Mouse (Mus musculus) liver, embryonic 18 days (tissue): Measurements from ENCODE around the gene Crybb2. TPM values are rescaled to one million over a fixed set of nuclear protein-coding genes. Genes with fewer than 3 reads are reported as not detected.

Source experiments
- polyA plus RNA-seq: library from polyadenylated mRNA; depleted of rRNA; stranded (reverse); fragments of >200 nt; gene quantifications from 2 replicates; pipeline ENCODE4 v1.2.3, GENCODE M21; 2012; rRNA removed

Gene Crybb2
- polyA plus RNA-seq: not detected in 2 replicates

DNA sequence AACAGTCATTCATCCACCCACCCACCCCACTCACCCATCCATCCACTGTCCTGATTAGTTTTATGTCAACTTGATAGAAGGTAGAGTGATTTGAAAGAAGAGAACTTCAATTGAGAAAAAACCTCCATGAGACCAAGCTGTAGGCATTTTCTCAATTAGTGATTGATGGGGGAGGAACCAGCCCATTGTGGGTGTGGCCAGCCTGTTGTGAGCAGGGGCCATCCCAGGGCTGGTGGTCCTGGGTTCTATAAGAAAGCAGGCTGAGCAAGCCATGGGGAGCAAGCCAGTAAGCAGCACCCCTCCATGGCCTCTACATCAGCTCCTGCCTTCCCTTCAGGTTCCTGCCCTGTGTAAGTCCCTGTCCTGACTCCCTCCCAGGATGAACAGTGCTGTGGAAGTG lies at the start of gene Crybb2:
Crybb2 (minus strand) TSS at position 101 of the 400 bp plus-strand sequence.

DNA sequence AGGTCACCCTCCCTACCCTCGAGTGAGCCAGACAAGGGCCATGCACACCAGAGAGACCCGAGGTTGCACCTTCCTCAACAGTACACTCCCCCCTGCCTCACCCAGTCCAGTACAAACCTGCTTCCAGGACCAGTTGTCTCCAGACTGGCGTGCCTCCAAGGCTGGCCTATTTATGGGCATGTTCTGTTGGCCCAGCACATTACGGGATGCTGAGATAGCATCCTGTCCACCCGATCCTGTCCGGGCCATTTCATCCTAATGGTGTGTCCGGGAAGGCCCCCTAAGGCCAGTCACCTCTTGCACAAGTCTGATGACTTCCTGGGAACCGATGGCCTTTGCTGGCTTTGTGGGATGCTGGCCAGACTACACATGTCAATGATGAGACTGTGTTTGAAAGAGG lies 11.5 kb upstream of the Crybb2 start, which contains the start of gene Crybb3:
Crybb3 (minus strand) TSS at position 146 of the 400 bp plus-strand sequence.

DNA sequence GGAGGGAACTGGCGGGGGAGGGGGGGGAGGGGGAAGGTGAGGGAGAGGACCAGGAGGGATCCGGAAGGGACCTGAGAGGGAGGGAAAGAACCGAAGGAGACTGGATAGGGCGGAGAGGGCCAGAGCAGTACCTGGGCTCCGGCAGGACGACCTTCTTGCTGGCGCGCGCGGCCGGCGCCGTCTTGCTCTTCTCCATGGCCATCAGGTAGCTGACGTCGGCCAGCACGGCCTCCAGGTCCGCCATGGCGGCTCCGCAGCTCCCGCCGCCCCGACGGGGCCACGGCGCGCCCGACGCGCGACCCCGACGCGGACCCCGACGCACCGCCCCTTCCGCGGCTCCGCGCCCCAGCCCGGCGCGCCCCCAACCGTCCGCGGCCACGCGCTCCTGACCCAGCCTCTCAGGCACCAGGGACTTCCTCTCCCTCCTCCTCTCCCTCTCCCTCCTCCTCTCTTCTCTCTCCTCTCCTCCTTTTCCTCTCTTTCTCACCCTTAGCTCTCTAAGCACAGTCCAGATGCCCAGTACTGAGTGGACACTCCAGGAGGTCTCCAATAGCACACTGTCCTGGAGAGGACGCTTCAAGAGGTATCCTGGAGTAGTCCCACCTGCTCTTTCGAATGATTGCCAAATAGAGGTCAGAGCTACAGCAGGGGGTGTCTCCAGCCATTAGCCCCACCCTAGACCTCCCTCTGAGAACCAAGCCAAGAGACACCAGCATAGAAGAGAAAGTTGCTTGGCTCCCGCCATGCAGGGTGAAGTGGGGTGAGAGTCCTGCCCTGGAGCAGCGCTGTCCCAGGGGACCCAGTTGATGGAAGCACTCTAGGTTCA lies 54.5 kb downstream of the Crybb2 start, which contains the start of gene Grk3:
Grk3 (minus strand) TSS at position 556 of the 826 bp plus-strand sequence.

Other genes starting within 250 kb of the Crybb2 start
- 0.07 and 0.12 TPM in 2 replicates for gene Myo18b, start 173.8 kb downstream of the Crybb2 start, polyA plus RNA-seq
- 4.1 and 5.1 TPM in 2 replicates for gene Grk3, start 54.3 kb downstream of the Crybb2 start, polyA plus RNA-seq
- 0.14 and 0.22 TPM in 2 replicates for gene Crybb3, start 11.5 kb upstream of the Crybb2 start, polyA plus RNA-seq
- gene 2900026A02Rik, start 151.1 kb upstream of the Crybb2 start, polyA plus RNA-seq: 3.2 and 3.8 TPM in 2 replicates
- not detected in 2 replicates for gene Tmem211, start 156.8 kb upstream of the Crybb2 start, polyA plus RNA-seq
- gene Sgsm1, start 240.7 kb upstream of the Crybb2 start, polyA plus RNA-seq: 3.0 and 3.8 TPM in 2 replicates